Mouse (Mus musculus) embryonic facial prominence, embryonic 12.5 days (tissue): Measurements from ENCODE around the gene Tsen34. TPM values are rescaled to one million over a fixed set of nuclear protein-coding genes. Genes with fewer than 3 reads are reported as not detected.
"Not testable (repeated sequence)": the region's sequence is repeated elsewhere in the genome, so short reads cannot be mapped to it uniquely, and the experiment has no call there.

ENCODE experiments used
- ATAC-seq: fragments of 200-750 bp; cut with Nextera tagmentation; 2 replicates; pipeline ENCODE4 v1.8.0; 2017; ENCODE audit not compliant: insufficient number of reproducible peaks, insufficient read depth, low FRiP score, low TSS enrichment
- H3K27ac ChIP-seq: fragments of 300-500 bp; sonication (generic); 2 replicates; pipeline ENCODE4 v1.5.1; 2016; ENCODE audit warnings: mild to moderate bottlenecking
- H3K27me3 ChIP-seq: fragments of 300-500 bp; sonication (generic); 2 replicates; pipeline ENCODE4 v1.6.1; 2016; ENCODE audit warnings: mild to moderate bottlenecking, moderate library complexity
- H3K36me3 ChIP-seq: fragments of 300-500 bp; sonication (generic); 2 replicates; pipeline ENCODE4 v1.6.1; 2016; ENCODE audit warnings: mild to moderate bottlenecking
- H3K4me1 ChIP-seq: fragments of 300-500 bp; sonication (generic); 2 replicates; pipeline ENCODE4 v1.6.1; 2016
- H3K4me2 ChIP-seq: fragments of 300-500 bp; sonication (generic); replicated peaks from 2 replicates; pipeline ENCODE4 v1.6.1; 2016; ENCODE audit warnings: mild to moderate bottlenecking, moderate library complexity
- H3K4me3 ChIP-seq: fragments of 300-500 bp; sonication (generic); 2 replicates; pipeline ENCODE4 v1.5.1; 2016; ENCODE audit warnings: mild to moderate bottlenecking
- H3K9ac ChIP-seq: fragments of 300-500 bp; sonication (generic); 2 replicates; pipeline ENCODE4 v1.6.1; 2016; ENCODE audit warnings: mild to moderate bottlenecking, moderate library complexity
- H3K9me3 ChIP-seq: fragments of 300-500 bp; sonication (generic); 2 replicates; pipeline ENCODE4 v1.6.1; 2016; ENCODE audit warnings: mild to moderate bottlenecking, moderate library complexity
- WGBS: fragments of 180-500 bp; shearing (Covaris S2); methylation state at CpG from one replicate; pipeline ENCODE4 v1.1.7; 2016; 5-methylcytosine and 5-hydroxymethylcytosine counted together
- polyA plus RNA-seq: library from polyadenylated mRNA; unstranded; fragments of >200 nt; fragmentation: Nextera tagmentation; extraction: Ambion mirVana; gene quantifications from 2 replicates; pipeline ENCODE4 v1.2.1, GENCODE M21; 2016

Tsen34 gene
- polyA plus RNA-seq, 1 experiment from 2014 or later, result 284 TPM

DNA sequence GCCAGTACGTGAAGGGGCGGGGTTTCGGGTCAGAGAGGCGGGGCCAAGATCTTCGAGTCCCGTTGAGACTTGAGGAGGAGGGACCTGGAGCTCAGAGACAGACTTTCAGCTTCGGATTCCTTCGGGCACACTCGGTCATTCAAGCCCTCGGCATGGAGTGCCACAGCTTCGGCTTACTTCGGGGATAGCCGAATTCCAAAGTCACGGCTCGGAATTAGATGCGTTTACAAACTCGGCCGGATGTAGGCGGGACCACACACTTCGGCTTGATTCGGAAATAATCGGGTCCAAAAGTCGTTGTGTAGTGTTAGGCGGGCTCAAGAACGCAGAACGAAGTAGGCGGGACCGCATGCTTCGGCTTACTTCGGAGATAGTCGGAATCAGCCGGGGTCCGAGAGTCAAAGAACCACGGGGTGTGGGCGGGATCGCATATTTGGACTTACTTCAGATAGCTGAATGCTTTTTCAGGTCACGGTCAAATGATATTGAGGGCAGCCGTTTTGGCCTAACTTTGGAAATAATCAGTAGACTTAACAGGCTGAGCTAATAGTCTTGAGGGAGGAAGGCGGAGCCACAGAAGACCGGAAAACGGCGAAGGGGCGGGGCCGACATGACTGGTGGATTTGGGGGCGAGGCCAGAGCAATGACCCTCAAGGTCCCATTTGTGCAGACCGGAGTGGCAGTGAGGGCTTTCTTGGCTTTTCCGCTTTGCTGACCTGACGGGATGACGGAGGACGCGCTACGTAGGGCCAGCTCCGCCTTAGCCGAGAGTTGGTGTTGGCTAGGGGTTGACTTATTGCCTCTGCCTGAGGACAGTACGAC is 535 bp downstream of the Tsen34 start, which contains the start of gene Mboat7:
Gene Mboat7, minus strand, starts transcription at position 537 of the 822 bp plus-strand sequence.
- Histone ChIP-seq H3K9ac (peak within 1 kb of the TSS; percentile 92), H3K4me3 (peak within 1 kb of the TSS; percentile 69), H3K36me3 (peaks cover 26% of the 10 kb centered on the region), H3K9me3 (no peaks in the 10 kb centered on the region), H3K27me3 (no peaks in the 10 kb centered on the region), H3K4me2 (peak within 1 kb of the TSS; percentile 77), H3K4me1 (peaks cover 21% of the 10 kb centered on the region), H3K27ac (peak within 1 kb of the TSS; percentile 97)
- ATAC-seq, result peak; percentile 88
- WGBS, result under 1% methylated on average over 55 of the region's 55 CpGs

- peak overlapping the region; percentile 69 for H3K4me3 ChIP-seq
- H3K9ac ChIP-seq, result peak overlapping the region; percentile 92
- ATAC-seq, result no peak
- H3K27me3 ChIP-seq, result no peaks in the 10 kb centered on the region
- peaks cover 21% of the 10 kb centered on the region for H3K4me1 ChIP-seq
- peak overlapping the region; percentile 97 for H3K27ac ChIP-seq
- peaks cover 28% of the 10 kb centered on the region for H3K36me3 ChIP-seq
- H3K4me2 ChIP-seq, result peak overlapping the region; percentile 77
- under 1% methylated on average over 18 of the region's 18 CpGs for WGBS
- H3K9me3 ChIP-seq, result no peaks in the 10 kb centered on the region
These were observed 1.1 kb downstream of the Tsen34 start for GRCm38 (mm10) chr7:3693809-3694075.

DNA sequence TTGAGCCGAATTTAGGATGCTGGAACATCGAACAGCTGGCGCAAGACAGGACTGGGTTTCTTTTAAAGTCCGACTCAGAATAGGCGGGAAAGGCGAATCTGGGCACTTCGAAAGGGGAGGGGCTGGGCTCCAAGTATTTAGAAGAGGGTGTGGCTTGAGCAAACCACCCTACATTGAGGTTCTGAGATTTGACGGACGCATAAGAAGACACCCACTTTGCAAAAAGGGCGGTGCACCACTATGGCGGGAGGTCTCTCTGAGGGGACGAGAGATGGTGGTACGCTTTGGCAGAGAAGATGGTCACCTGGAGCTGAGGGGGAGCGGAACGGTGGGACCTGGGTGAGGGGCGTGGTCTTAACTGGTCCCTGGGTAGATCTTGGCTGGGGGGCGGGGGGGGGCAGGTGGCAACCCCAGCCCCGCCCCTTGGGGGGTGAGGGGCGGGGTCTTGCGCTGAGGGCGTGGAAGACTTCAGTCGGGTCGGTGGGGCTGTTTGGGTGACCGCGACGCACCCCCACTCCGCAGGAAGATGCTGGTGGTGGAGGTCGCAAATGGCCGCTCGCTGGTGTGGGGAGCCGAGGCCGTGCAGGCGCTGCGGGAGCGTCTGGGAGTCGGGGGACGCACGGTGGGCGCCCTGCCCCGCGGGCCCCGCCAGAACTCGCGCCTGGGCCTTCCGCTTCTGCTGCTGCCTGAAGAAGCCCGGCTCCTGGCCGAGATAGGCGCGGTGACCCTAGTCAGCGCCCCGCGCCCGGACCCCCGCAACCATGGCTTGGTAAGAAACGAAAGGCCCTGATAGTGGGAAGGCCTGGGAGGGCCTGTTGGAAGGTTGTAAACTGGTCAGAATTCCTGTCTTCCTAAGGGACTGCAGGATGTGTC is 1.6 kb downstream of the Tsen34 start:
- peak overlapping the region; percentile 69 for H3K4me3 ChIP-seq
- peaks cover 21% of the 10 kb centered on the region for H3K4me1 ChIP-seq
- peak overlapping the region; percentile 77 for H3K4me2 ChIP-seq
- 0% methylated on average over 42 of the region's 55 CpGs for WGBS
- peak overlapping the region; percentile 92 for H3K9ac ChIP-seq
- H3K9me3 ChIP-seq, result no peaks in the 10 kb centered on the region
- peak; percentile 47 for ATAC-seq
- peaks cover 29% of the 10 kb centered on the region for H3K36me3 ChIP-seq
- H3K27me3 ChIP-seq, result no peaks in the 10 kb centered on the region
- H3K27ac ChIP-seq, result peak overlapping the region; percentile 97

- 4% methylated on average over 9 of the region's 9 CpGs for WGBS
- peaks cover 21% of the 10 kb centered on the region for H3K4me1 ChIP-seq
- peaks cover 35% of the 10 kb centered on the region for H3K36me3 ChIP-seq
- peak overlapping the region; percentile 92 for H3K9ac ChIP-seq
- not testable (repeated sequence) for H3K9me3 ChIP-seq, ATAC-seq, H3K27me3 ChIP-seq
- H3K4me2 ChIP-seq, result peak overlapping the region; percentile 77
- H3K4me3 ChIP-seq, result peak overlapping the region; percentile 69
- H3K27ac ChIP-seq, result peak overlapping the region; percentile 97
These were observed 2.3 kb downstream of the Tsen34 start for GRCm38 (mm10) chr7:3694949-3695305.

DNA sequence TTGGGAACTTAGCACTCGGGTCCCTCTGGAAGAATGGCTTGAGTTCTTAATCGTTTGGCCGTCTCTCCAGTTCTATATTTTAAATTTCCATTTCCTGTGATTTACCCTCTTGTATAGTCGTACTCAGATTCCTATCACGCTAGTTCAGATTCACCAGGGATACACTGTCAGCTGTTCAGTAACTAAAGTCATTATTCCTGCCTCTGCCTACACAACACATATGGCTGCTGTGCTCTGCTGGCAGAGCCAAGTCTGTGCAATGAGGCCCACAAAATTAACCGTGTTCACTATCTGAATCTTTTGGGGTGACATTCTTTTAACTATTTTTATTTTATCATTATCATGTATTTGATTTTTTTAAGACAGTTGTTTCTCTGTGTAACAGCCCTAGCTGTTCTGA is 5.8 kb downstream of the Tsen34 start:
- Histone ChIP-seq H3K4me3 (no peak overlapping the region), H3K27me3 (no peaks in the 10 kb centered on the region), H3K4me2 (no peak overlapping the region), H3K27ac (no peak overlapping the region), H3K36me3 (peaks cover 49% of the 10 kb centered on the region), H3K9ac (no peak overlapping the region), H3K4me1 (peaks cover 10% of the 10 kb centered on the region; the same call in 1 of the 2 replicates), H3K9me3 (no peaks in the 10 kb centered on the region)
- 94% methylated on average over 6 of the region's 6 CpGs for WGBS
- ATAC-seq, result no peak

DNA sequence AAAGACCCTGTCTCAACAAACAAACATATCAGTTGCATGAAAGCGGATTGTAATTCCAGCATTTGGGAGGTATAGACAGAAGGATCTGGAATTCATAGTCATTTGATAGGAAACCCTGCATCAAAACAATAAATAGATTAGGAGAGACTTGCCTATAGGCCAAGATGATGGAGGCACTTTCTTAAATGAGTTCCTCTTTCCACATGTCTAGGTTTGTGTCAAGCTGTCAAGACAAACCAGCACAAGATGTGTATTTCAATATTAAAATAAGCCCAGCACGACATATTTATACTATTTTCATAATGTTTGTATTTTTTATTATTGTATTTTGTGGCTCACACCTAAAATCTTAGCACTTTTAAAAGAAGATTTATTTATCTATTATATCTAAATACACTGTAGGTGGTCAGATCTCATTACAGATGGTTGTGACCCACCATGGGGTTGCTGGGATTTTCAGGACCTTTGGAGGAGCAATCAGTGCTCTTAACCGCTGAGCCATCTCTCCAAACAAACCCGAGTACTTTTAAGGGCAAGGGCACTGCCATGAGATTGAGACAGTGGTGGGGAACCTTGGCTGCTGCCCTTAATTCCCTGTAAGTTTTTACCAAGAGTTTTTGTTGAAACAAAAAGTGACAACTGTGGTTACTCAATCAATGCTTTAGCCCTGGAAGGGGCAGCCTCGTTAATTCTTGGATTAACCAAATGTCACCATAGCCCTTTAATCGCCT is 10.7 kb downstream of the Tsen34 start:
- H3K27me3 ChIP-seq, result no peaks in the 10 kb centered on the region
- WGBS, result 20% methylated on average over 6 of the region's 6 CpGs
- H3K27ac ChIP-seq, result peak overlapping the region; percentile 94; the same call in 1 of the 2 replicates
- peak; percentile 22; the same call in 1 of the 2 replicates for ATAC-seq
- no peaks in the 10 kb centered on the region for H3K9me3 ChIP-seq
- peaks cover 55% of the 10 kb centered on the region for H3K36me3 ChIP-seq
- peak overlapping the region; percentile 93 for H3K4me3 ChIP-seq
- H3K4me1 ChIP-seq, result peaks cover 5% of the 10 kb centered on the region
- peak overlapping the region; percentile 94 for H3K9ac ChIP-seq
- H3K4me2 ChIP-seq, result peak overlapping the region; percentile 42

DNA sequence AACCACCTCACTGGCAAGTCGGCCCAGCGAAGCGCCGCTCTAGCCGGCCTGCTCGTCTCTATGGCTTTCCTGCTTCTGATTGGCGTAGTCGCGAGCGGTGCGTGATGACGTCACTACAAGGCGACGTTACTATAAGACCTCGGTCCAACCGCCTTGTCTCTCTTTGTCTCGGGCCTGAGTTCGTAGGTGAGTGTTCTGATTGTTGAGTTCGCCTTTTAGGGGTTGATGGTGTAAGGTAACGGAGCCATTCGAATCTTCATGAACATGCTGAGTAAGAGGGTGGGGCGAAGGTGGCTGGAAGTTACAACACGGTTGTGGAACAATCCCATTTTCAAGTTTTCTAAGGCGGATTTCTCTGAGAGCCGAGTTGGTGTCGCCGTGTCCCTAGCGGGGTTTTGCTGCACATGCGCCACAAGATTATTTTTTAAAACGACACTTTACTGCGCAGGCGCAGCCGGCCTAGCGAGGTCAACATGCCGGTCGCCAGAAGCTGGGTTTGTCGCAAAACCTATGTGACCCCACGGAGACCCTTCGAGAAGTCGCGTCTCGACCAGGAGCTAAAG is 11.3 kb downstream of the Tsen34 start, which contains the start of gene Rps9:
Gene Rps9, plus strand, starts transcription at position 115 of the 563 bp plus-strand sequence.
- Histone ChIP-seq H3K36me3 (peaks cover 48% of the 10 kb centered on the region), H3K4me1 (peaks cover 5% of the 10 kb centered on the region), H3K4me2 (peak within 1 kb of the TSS; percentile 73), H3K9ac (peak within 1 kb of the TSS; percentile 94), H3K4me3 (peak within 1 kb of the TSS; percentile 93), H3K27me3 (no peaks in the 10 kb centered on the region), H3K9me3 (no peaks in the 10 kb centered on the region), H3K27ac (peak within 1 kb of the TSS; percentile 94)
- peak; percentile 87 for ATAC-seq
- WGBS, result under 1% methylated on average over 42 of the region's 42 CpGs

- H3K9ac ChIP-seq, result peak overlapping the region; percentile 94
These were observed 11.8 kb downstream of the Tsen34 start for GRCm38 (mm10) chr7:3704475-3704874.

GRCm38 (mm10) chr7:3705461-3705860 is 12.8 kb downstream of the Tsen34 start:
- peaks cover 34% of the 10 kb centered on the region for H3K36me3 ChIP-seq
- H3K9me3 ChIP-seq, ATAC-seq, H3K4me1 ChIP-seq, H3K27me3 ChIP-seq: not testable (repeated sequence)
- H3K27ac ChIP-seq, result peak overlapping the region; percentile 94; the same call in 1 of the 2 replicates
- H3K4me3 ChIP-seq, result peak overlapping the region; percentile 93
- WGBS, result 3% methylated on average over 7 of the region's 7 CpGs
- peak overlapping the region; percentile 94 for H3K9ac ChIP-seq
- H3K4me2 ChIP-seq, result peak overlapping the region; percentile 73

More at GRCm38 (mm10) chr7:3704475-3704874, 11.8 kb downstream of the Tsen34 start:
- Histone ChIP-seq H3K9me3 (no peaks in the 10 kb centered on the region), H3K4me3 (peak overlapping the region; percentile 93), H3K27ac (peak overlapping the region; percentile 94), H3K36me3 (peaks cover 44% of the 10 kb centered on the region), H3K4me1 (peaks cover 5% of the 10 kb centered on the region), H3K27me3 (no peaks in the 10 kb centered on the region), H3K4me2 (peak overlapping the region; percentile 73)
- peak; percentile 43; the same call in 1 of the 2 replicates for ATAC-seq
- WGBS, result under 1% methylated on average over 20 of the region's 20 CpGs

DNA sequence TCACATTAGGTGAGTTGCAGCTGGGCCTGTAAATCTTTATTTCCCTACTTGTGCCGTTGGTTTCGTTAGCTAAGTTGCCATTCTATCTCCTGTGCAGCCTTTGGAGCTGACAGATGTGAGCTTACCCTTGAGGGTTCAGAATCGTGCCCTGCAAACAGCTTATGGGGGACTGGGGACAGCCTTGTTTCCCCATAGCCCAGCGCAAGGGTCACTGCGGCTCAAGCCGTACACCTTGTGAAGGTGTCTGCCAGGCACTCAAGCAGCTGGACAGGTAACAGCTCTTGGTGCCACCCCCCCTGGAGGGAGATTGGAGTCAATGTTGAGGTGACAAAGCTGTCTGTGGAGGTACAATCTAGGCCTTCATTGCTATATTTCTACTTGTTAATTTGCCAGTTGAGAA is 13.2 kb downstream of the Tsen34 start:
- peaks cover 30% of the 10 kb centered on the region for H3K36me3 ChIP-seq
- H3K9me3 ChIP-seq, result no peaks in the 10 kb centered on the region
- H3K4me3 ChIP-seq, result peak overlapping the region; percentile 93
- H3K9ac ChIP-seq, result peak overlapping the region; percentile 94
- 37% methylated on average over 6 of the region's 6 CpGs for WGBS
- no peak for ATAC-seq
- no peaks in the 10 kb centered on the region for H3K27me3 ChIP-seq
- peak overlapping the region; percentile 73 for H3K4me2 ChIP-seq
- peaks cover 5% of the 10 kb centered on the region for H3K4me1 ChIP-seq
- peak overlapping the region; percentile 57; the same call in 1 of the 2 replicates for H3K27ac ChIP-seq
